Mouse (Mus musculus) CD4-positive, CD25-positive, alpha-beta regulatory T cell, adult 9 weeks (primary cell): ENCODE results near the gene Foxn3. TPM values are rescaled to one million over a fixed set of nuclear protein-coding genes. Genes with fewer than 3 reads are reported as not detected.

ENCODE experiments used
- polyA plus RNA-seq: library from polyadenylated mRNA; unstranded; fragments of 100-300 nt; shearing (Covaris generic); gene quantifications from one replicate; pipeline ENCODE4 v1.2.1, GENCODE M21; 2017

Foxn3 gene
- 80.7 TPM for polyA plus RNA-seq

DNA sequence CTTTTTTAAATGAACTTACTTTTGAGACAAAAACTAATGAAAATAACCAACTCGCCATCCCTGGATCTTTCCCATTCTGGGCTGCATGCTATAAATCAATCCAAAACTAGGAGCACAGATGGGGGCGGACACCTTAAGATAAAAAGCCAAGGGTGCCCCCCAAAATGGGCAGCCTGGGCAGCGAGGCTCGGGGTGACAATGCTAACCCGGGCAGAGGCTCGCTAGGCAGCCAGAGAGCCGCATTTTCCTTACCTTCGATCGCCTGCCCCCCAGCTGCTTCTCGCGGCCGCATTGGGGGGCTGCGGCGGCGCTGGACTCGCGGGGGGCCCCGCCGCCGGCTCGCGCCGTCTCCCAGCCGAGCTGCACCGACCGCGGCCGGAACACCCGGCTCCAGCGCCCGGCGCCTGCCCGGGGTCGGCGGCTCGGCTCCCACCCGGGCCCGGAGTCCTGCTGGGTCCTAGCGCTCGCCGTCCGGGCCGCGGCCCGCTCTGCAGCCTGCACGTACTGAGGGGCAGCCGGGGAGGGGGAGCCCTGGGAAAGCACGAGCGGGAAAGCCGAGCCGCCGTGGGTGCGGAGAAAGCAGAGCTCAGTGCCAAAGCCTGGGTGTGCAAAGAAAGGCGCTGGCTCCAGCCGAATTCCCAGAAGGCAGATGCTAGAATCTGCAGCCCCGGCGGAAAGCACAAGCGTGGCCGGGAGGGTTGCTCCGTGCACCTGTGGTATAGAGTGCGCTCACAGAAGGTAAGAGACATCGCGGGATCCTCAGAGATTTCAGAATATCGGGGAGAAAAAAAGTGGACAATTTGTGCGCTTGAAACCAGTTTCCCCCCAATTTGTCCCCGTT is at the start of gene Foxn3:
Gene Foxn3, minus strand, starts transcription at position 364 of the 841 bp plus-strand sequence.

